Mouse (Mus musculus) heart, postnatal 0 days (tissue): ENCODE data around the gene Neu4.
"Not testable (repeated sequence)": the region's sequence is repeated elsewhere in the genome, so short reads cannot be mapped to it uniquely, and the experiment has no call there.

ENCODE experiments used
- CTCF ChIP-seq: IDR thresholded peaks from 2 replicates; pipeline ENCODE4 v1.5.1; 2016; ENCODE audit warnings: antibody characterized with exemption, control low read depth, low read depth
- EP300 ChIP-seq: IDR thresholded peaks from 2 replicates; pipeline ENCODE4 v1.6.1; 2016; ENCODE audit warnings: antibody characterized with exemption, low read depth

DNA sequence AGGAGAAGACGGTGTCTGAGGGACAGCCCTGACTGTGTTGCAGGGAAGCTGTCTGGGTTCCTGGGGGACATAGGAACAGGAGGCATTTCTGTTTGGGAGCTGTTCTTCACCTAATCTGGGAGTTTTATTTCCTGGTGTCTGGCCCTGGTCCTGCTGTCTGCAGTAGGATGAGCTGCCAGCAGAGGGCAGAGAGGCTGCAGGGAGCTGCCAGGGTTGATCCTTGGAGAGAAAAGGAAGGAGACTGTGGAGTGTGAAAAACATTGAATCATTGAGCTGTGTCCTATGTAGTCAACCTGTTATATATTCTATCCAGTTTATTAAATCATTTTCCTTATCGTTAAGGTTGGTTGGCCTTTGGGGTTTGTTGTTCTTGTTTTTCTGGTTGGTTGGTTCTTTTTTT lies 39.3 kb upstream of the Neu4 start:
- not testable (repeated sequence) for TF ChIP-seq CTCF, EP300
